ENCODE assay signal across 13 mouse cellular contexts in genomic region chr13:41948241-41948640, GRCm38 (mm10).
"Had no signal": no experiment of that assay in that cellular context is flagged by ENCODE, and none has a peak within 500 bp of the region (broad histone marks: within the 10 kb centered on the region; RNA-seq: fewer than 3 reads in every experiment).

No protein-coding gene starts in this region.

- H3K4me3 ChIP-seq: layer of hippocampus, adult 2 months; limb, embryonic 10.5 days; liver, embryonic 15.5 days; midbrain, embryonic 12.5 days; neural tube, embryonic 15.5 days had no signal

- DNase-seq: kidney, adult 9 months; kidney, postnatal 4 days; lung, embryonic 14.5 days; lung, postnatal 10 days; thymus, adult 18-20 months; thymus, postnatal 36 days had no signal

- H3K27ac ChIP-seq: kidney, postnatal 0 days; layer of hippocampus, adult 2 months; limb, embryonic 10.5 days; liver, embryonic 15.5 days; macrophage; midbrain, embryonic 12.5 days; neural tube, embryonic 15.5 days had no signal
